Mouse (Mus musculus): ENCODE measurements at regions not wholly inside any gene's neighbourhood (a gene's known extent, or its start where the extent isn't known, plus 50 kb on each side); places are given as distances from the start of the nearest gene placed in this dataset.

- DNase-seq (ENCODE audit: low spot score in 2 of 2) = no peak
These were observed 55.3 kb upstream of the Plekha5 start for GRCm38 (mm10) chr6:140368354-140369069.

DNA sequence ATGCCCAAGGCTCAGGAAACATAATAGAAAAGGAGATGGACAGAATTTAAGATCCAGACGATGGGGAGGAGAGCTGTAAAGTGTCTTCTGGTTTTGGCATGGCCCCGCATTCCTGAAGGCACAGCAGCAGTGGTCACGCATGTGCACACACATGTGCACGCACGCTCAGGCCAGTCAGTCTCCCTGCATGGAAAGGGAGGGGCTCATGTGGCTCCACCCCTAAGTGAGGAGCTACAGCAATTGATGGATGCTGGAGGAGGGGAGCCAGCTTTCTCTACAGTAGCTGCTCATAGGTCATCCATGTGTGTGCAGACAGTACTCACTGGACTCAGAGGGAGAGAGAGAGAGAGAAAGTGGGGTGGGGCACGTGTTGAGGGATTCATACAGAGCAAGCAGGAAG, 56.6 kb upstream of the Plekha5 start:
- no peak for DNase-seq (ENCODE audit: low spot score in 2 of 2)

DNA sequence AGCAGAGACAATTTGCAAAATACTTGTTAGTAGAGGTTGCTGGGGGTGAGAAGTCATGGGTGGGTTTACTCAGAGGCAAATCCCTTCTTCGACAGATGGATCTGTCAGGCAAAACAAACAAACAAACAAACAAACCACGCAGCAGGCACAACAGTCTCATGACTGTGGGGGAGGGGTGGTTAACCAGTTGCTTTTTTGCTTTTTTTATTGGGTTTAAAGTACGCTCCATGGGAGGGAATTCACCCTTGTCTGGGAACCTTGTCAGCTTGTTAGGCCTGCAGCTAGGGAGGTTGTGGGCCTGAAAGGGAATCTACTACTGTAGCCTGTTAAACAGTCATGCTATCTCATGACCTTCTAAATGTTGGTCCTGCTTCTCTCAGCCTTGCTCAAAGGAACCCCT, 57.1 kb upstream of the Plekha5 start:
- DNase-seq (ENCODE audit: low spot score in 2 of 2) = no peak

DNA sequence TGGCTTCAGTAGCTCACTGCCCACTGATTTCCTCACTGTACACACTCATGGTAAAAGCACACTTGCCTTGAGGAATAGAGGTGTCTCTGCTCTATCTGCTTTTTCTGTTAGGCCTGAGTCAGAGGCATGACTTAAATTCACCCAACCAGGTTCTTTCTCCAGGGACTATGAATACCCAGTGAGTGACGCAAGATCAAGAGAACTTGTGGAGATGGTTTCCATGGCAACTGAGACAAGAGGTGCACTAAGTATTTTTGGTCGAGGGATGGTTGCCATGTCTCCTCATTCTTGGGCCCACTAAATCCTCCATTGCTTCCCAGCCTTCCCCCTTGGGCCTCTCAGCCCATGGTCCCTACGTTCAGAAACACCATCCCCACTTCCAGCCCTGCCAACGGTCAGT, 62.9 kb upstream of the Plekha5 start:
- DNase-seq (ENCODE audit: low spot score in 2 of 2) = peak; percentile 28 to 65

DNA sequence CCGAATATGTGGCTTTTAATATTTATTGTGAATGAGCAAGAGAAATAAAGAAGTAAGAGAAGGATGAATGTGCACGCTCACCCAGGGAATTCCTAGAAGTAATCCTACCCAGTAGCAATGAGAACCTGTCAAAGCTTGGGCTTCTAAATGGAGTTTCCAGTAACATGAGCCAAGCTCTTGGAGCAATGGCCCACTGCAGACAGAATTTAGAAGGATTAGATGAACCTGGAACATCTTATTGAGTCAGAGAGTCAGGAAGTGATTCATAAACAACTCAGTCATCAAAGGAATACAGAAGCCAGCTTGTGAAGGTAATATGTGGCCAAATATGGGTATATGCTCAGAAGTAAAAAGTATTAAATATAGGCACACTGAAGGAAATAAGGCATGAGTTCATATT, 66.0 kb upstream of the Plekha5 start:
- no peak for DNase-seq (ENCODE audit: low spot score in 2 of 2)

GRCm38 (mm10) chr6:140357300-140357699, 66.6 kb upstream of the Plekha5 start:
- no peak for DNase-seq (ENCODE audit: low spot score in 2 of 2)

GRCm38 (mm10) chr6:140354082-140354481, 69.8 kb upstream of the Plekha5 start:
- no peak for DNase-seq (ENCODE audit: low spot score in 2 of 2)

DNA sequence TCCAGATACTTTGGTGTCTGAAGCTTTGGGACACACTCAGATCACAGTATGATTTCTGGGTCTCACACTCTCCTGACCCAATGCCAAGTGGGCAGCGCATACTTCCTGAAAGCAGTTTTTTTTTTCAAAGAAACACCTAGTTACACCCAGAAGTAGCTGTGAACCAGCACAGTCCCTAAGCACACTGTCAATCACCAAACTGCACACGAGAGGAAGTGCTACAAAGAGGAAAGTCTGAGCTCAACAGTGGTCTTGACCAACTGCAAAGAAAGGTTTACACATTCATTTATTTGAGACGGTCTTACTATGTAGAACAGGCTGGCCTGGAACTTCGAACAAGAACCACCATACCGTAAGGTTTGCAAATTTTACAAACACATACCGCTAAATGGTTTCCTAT, 70.2 kb upstream of the Plekha5 start:
- DNase-seq (ENCODE audit: low spot score in 2 of 2) = no peak

DNA sequence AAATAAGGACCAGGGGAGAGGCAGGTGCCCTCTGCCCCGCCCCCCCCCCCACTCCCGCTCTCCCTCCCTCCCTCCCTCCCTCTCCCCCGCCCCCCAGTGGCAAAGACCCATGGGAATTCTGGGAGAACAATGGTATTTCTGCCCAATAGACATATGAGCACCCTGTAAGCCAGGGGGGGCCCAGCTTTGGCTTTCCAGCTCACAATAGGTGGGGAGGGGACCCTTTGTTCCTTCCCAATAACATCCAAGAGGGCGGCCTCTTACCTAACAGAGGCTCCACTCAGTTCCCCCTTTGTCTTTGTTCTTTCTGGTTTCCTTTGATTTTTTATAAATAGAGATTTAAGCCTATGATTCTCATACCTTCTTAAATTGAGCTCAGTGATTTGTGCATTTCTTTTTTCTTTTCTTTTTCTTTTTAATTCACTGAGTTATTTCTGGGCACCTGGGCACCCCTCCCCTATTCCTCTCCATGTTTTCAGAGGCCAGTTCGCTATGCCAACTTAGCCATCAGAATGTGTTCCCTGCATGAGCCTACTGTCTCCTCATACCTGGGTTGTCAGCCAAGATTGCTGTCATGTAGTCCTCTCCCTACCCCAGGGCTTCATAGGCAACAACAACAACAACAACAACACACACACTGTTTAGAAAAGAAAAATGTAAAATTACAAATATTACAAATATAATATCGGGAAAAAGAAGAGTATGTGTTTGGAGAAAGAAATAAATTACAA, 72.3 kb upstream of the Plekha5 start:
- no peak for DNase-seq (ENCODE audit: low spot score in 2 of 2)

- no peak for DNase-seq (ENCODE audit: low spot score in 2 of 2)
These were observed 75.3 kb upstream of the Plekha5 start for GRCm38 (mm10) chr6:140348578-140348977.

DNA sequence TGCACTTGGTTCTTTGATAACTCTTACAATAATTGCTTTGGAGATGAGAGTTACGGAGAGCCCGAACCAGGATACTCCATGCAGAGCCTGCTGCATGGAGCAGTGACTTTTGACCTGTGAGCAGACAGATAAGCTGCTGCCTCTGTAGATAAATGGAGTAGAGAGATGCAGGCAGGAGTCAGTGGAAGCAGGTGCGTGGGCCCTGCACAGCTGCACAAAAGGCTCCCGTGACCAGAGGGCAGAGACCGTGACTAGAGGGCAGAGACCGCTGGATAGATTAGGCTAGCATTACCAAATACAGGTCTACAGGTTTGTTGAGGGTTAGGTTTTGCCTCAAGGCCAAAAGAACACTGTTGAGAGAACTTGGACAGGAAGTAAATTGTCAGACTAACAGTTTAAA, 76.9 kb upstream of the Plekha5 start:
- no peak for DNase-seq (ENCODE audit: low spot score in 2 of 2)

DNA sequence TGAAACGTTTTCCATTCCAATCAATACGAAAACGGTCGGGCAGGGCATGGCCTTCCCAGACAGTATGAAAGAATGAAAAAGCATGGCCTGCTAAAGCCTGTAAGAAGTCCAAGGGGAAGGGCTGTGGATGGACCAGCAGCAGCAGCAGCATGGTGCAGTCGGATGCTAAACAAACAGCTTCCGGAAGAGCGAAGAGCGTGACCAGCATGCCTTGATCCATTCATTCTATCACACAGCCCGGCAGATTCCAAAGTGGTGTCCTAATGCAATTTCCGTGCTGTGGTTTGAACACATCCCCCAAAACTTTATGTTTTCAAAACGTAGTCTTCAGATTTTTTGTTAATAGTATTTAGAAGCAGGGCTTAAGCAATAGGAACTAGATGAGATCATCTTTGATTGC, 80.2 kb upstream of the Plekha5 start:
- no peak for DNase-seq (ENCODE audit: low spot score in 2 of 2)

DNA sequence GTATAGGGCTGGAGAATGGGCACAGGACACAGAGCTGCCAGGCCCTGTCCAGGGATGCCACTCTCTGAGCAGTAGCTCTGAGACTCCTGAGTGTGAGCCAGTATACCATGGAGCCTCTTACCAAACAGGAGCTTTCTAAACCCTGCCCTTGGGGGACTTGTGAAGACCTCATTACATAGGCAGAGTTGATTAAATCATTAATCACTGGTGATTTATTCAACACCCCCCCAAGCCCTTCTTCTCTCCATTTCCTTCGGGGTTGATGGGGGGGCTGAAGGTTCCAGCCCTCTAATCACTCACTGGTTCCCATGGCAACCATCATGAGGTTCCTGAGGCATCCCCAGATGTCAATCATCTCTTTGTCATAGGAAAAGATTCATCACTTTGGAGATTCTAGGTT, 81.0 kb upstream of the Plekha5 start:
- no peak for DNase-seq (ENCODE audit: low spot score in 2 of 2)

DNA sequence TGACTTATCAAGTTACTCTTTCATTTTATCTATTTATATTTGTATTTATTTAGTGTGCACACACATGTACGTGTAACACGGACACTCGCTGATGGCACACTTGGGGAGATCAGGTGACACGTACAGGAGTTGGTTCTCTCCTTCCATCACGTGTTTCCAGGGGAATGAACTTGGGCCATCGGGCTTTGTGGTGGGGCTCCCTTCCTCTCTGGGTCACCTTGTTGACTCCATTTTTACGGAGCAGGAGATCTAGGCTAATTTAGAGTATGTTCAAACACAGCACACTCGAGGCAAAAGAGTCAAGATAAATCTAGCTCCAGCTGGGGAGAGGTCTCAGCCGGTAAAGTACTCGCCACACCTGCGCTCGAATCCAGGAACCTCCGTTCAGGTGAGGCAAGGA, 84.1 kb upstream of the Plekha5 start:
- no peak for DNase-seq (ENCODE audit: low spot score in 2 of 2)

GRCm38 (mm10) chr6:140337897-140338749, 85.7 kb upstream of the Plekha5 start:
- peak in 1 of 2 experiments; percentile 9 for DNase-seq (ENCODE audit: low spot score in 2 of 2)

DNA sequence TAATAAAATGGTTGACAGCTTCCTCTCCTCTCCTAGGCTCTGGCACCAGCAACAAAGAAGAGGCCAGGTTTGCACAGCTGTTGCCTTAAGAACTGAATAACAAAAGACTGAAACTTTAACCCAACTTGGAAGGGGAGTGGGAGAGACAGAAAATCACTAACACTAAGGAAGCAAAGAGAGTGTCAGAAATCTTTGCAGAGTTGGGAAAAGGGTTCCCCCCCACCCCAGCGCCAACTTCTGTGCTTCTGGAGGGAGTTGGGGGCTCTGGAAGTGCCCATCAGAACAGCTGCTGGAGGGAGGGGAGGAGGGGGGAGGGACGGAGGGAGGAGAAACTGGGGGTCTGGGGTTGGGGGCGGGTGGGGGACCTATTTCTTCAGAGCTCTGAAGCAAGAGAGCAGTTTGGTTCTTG, 86.8 kb upstream of the Plekha5 start:
- DNase-seq (ENCODE audit: low spot score in 2 of 2) = no peak

GRCm38 (mm10) chr6:140336414-140336941, 87.4 kb upstream of the Plekha5 start:
- DNase-seq (ENCODE audit: low spot score in 2 of 2) = no peak

DNA sequence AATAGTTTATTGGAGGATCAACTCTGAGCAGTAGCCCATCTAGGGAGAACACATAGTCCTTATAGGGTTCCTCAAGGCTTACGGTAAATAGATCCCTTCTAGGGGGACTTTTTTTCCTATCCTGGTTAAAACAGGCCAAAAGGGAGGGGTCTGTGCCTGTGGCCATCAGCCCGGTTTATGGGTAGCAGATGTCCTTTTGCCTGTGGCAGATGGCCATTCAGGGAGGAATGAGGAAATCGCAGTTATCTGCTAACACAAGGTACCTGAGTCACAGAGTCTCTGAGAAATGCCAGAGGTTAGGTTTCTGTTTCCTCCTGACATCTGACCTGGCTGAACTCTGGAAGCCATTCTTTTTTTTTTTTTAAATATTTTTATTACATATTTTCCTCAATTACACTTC, 90.5 kb upstream of the Plekha5 start:
- DNase-seq (ENCODE audit: low spot score in 2 of 2) = no peak

- no peak for DNase-seq (ENCODE audit: low spot score in 2 of 2)
These were observed 115.2 kb upstream of the Plekha5 start for GRCm38 (mm10) chr6:140308641-140309040.

DNA sequence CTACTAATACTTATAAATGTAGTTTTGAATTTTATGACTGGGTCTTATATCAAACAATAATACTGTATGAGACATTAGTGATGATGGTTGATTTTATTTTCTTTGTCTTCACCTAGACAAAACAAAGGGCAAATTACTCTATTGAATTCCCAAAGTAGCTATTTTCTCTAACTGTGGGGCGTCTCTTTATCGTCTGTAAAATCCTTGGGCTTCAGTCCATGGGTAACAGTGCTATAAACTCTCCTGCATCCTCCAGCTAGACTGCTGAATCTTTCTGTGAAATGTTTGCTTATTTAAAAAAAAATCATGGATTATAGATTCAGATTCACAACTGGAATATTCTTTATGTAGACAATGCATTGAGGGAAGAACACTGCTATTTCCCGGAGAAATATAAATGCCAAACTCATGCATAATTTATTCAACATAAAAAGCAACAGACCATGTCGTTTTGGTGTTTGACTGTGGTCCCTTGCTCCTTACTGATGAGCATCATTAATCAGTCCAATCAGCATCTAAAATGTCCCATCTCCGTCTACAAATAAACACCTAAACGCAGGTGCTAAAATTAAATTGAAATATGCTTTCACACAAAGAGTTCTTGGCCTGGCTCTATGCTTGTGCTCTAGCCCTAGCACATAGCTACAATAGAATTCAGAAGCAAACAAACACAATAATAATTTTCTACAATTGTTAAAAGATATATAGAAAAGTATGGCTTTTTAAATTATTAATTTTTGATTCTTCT, 116.9 kb upstream of the Plekha5 start:
- no peak for DNase-seq (ENCODE audit: low spot score in 2 of 2)

DNA sequence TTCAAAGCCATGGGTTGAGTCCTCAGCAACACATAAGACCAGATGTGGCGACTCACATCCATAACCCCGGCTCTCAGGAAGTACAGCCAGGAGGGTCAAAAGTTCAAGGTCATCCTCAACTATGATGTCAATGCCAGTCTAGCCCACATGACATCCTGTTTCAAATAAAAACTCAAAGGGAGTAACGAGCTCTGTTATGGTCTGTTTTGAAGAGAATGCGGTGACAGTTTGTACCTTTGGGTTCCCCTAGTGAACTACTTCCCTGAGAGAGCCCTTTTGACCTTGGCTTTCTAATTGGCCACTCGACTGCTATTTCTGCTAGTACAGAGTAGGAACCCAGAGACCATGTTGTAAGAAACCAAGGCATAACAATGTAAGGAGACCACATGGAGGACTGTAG, 119.7 kb upstream of the Plekha5 start:
- no peak for DNase-seq (ENCODE audit: low spot score in 2 of 2)

Data from frontal cortex, postnatal 36 days (tissue).